Mouse (Mus musculus) inflammation-experienced regulatory T-cells, adult 6 months (primary cell): ENCODE data around the gene Mthfd1. TPM values are rescaled to one million over a fixed set of nuclear protein-coding genes. Genes with fewer than 3 reads are reported as not detected.
"Not testable (repeated sequence)": the region's sequence is repeated elsewhere in the genome, so short reads cannot be mapped to it uniquely, and the experiment has no call there.

Experiments used
- ATAC-seq: one replicate; pipeline ENCODE4 v1.8.0; 2017
- polyA plus RNA-seq, 3 experiments: library from polyadenylated mRNA; unstranded; fragments of 100-300 nt; shearing (Covaris generic); gene quantifications; one replicate each; pipeline ENCODE4 v1.2.1; 2017

Mthfd1 gene
- polyA plus RNA-seq = 10 to 100 TPM; 25.9 to 29.2 (median 29.0) TPM

- ATAC-seq = peak; percentile 95
Measured at GRCm38 (mm10) chr12:76254725-76255498, at the start of gene Mthfd1. Gene Mthfd1 (plus strand): TSS chr12:76255298.

GRCm38 (mm10) chr12:76209429-76209974 lies 45.6 kb upstream of the Mthfd1 start:
- ATAC-seq = no peak

- no peak for ATAC-seq
Measured at GRCm38 (mm10) chr12:76215121-76215520, 40.0 kb upstream of the Mthfd1 start.

GRCm38 (mm10) chr12:76216716-76217115 lies 38.4 kb upstream of the Mthfd1 start:
- ATAC-seq = no peak

GRCm38 (mm10) chr12:76222104-76222503 lies 33.0 kb upstream of the Mthfd1 start:
- not testable (repeated sequence) for ATAC-seq

GRCm38 (mm10) chr12:76230644-76231043 lies 24.5 kb upstream of the Mthfd1 start:
- ATAC-seq = no peak

GRCm38 (mm10) chr12:76235253-76235652 lies 19.8 kb upstream of the Mthfd1 start:
- no peak for ATAC-seq

- ATAC-seq = no peak
Measured at GRCm38 (mm10) chr12:76239145-76239838, 15.8 kb upstream of the Mthfd1 start.

GRCm38 (mm10) chr12:76239839-76240571 lies 15.1 kb upstream of the Mthfd1 start:
- ATAC-seq = no peak

- ATAC-seq = no peak
Measured at GRCm38 (mm10) chr12:76240670-76241069, 14.4 kb upstream of the Mthfd1 start.

- ATAC-seq = no peak
Measured at GRCm38 (mm10) chr12:76241084-76241483, 14.0 kb upstream of the Mthfd1 start.

GRCm38 (mm10) chr12:76241833-76242232 lies 13.3 kb upstream of the Mthfd1 start:
- no peak for ATAC-seq

- ATAC-seq = no peak
Measured at GRCm38 (mm10) chr12:76244981-76245380, 10.1 kb upstream of the Mthfd1 start.

- ATAC-seq = no peak
Measured at GRCm38 (mm10) chr12:76246646-76247045, 8.5 kb upstream of the Mthfd1 start, which contains the start of gene Tex21. Gene Tex21 (minus strand): TSS chr12:76246746.

GRCm38 (mm10) chr12:76253090-76253489 lies 2.0 kb upstream of the Mthfd1 start:
- no peak for ATAC-seq

- no peak for ATAC-seq
Measured at GRCm38 (mm10) chr12:76253591-76253990, 1.5 kb upstream of the Mthfd1 start.

- ATAC-seq = no peak
Measured at GRCm38 (mm10) chr12:76253991-76254390, 1.1 kb upstream of the Mthfd1 start.

GRCm38 (mm10) chr12:76255499-76255875 lies 389 bp downstream of the Mthfd1 start:
- peak; percentile 7 for ATAC-seq

GRCm38 (mm10) chr12:76256114-76256843 lies 1.2 kb downstream of the Mthfd1 start:
- ATAC-seq = no peak

- ATAC-seq = no peak
Measured at GRCm38 (mm10) chr12:76260673-76261072, 5.6 kb downstream of the Mthfd1 start.

GRCm38 (mm10) chr12:76261556-76261955 lies 6.5 kb downstream of the Mthfd1 start:
- no peak for ATAC-seq

- no peak for ATAC-seq
Measured at GRCm38 (mm10) chr12:76262918-76263317, 7.8 kb downstream of the Mthfd1 start.
